Mouse (Mus musculus): ENCODE measurements around the gene Dlat.

Dlat gene

DNA sequence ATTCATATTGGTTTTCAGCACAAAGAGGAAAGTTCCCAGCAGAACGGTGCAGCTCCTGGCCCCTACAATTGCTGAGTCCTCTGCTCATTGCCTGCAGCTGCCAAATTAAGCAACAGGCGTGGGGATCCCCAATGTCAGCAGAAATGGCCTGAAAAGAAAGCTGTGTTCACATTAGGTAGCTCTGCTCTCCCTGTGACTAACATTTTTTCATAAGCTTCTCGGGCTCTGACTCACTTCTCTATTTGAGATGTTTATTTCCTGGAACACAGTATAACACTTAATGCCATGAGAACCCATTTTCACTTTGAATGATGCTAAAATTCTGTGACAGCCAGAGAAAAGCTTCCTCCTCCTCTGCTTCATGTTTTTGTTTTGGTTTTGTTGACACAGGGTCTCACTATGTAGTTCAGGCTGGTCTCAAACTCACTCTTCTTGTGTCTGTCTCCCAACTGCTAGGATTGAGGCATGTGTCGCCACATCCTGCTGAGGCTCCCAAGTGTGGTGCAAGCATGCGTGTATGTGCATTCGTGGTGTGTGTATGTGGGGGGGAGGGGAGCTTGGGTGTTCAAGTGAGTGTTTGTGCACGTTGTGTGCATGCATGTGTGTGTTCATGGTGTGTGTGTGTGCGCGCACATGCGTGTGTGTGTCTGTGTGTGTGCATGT is 68.6 kb downstream of the Dlat start:
- no peak for DNase-seq

DNA sequence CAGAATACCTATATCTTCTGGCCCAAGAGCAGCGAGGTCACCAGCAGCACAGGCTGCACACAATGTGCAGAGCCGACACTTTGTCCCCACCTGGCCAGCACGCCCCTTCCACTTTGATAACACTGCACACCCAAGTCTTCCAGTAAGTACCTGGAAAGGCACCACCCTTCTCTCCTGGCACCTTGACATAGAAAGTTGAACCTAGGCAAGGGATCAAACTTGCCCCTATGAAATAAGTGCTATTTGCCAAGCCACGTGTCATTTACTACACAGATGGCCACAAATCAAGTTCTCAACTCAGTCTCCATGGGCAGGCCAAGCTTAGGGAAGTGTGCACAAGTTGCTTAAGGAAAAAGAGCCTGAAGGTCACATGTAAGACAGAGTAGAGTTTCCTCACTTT is 72.6 kb downstream of the Dlat start:
- peak; percentile 83 for DNase-seq

DNA sequence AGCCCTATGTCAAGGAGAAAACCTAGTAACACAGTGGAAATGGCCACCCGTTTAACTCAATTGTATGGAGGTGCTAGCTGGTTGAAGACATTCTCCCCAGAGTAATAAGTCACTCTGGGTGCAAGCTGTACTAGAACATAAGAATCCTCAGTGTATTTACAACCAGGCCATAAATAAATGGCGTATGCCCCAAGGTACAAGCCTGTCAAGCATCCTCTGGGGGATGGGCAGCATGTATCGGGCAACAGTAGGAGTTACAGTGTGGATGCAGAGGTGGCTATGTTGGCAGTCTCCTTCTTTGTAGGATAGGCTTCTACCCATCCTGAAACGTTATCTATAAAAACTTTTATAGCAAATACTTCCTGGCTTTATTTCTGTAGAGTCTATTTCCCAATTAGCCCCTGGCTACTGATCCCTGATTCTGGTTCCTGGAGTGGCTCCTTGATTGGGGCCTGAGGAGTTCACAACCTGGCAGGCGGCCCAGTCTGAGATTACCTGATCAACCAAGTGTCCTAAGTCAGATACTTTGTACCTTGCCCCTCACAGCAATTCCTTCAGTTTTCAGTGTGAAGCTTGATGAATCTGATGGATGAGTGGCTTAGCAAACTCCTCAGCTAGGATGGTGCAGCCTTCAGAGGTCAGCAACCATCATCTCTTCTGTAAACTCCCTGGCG is 74.3 kb downstream of the Dlat start:
- peak; percentile 70 for DNase-seq

Data from heart, adult 11 months (tissue).